Mouse (Mus musculus) adrenal gland, adult 2 months (tissue): ENCODE data around the gene Esrrg. TPM values are rescaled to one million over a fixed set of nuclear protein-coding genes. Genes with fewer than 3 reads are reported as not detected.
A peak's percentile ranks its signal among the peaks of the same experiment; 100 is the strongest.

Source experiments
- DNase-seq: peaks from one replicate; pipeline ENCODE4 v3.0.0; 2021
- polyA plus RNA-seq: library from polyadenylated mRNA; depleted of rRNA; stranded (reverse); fragments of >200 nt; gene quantifications from 2 replicates; pipeline ENCODE4 v1.2.3, GENCODE M21; 2012
- total RNA-seq, 2 experiments: library from RNA; stranded (reverse); gene quantifications; 2 replicates each; pipeline ENCODE4 v1.2.3; 2021

Gene Esrrg
- total and polyA plus RNA-seq, 3 experiments, result 3.1 to 17.7 (median 14.8) TPM

- peak; percentile 90 for DNase-seq
Measured at GRCm38 (mm10) chr1:187997584-187998338, 389.2 kb downstream of the Esrrg start.

- DNase-seq, result no peak
Measured at GRCm38 (mm10) chr1:187999121-187999520, 390.5 kb downstream of the Esrrg start.

DNA sequence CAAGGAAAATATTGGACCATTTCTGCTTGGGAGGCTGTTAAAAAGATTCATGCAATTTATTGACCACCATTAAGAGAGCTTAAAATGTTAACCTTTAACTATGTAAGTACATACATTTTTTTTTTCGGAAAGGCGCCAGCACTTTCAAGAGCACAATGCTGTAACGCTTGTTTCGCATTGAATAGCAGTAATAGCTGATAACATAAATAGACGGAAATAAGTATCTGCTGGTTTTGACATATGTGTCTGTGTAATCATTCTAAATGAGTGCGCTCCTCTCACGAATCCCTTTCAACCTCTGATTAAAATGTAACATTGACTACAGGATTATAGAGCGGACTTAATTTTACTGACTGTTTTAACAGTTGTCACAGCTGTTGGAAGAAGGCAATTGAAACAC lies 391.6 kb downstream of the Esrrg start:
- DNase-seq, result no peak

GRCm38 (mm10) chr1:188006820-188007491 lies 398.4 kb downstream of the Esrrg start:
- DNase-seq, result no peak

DNA sequence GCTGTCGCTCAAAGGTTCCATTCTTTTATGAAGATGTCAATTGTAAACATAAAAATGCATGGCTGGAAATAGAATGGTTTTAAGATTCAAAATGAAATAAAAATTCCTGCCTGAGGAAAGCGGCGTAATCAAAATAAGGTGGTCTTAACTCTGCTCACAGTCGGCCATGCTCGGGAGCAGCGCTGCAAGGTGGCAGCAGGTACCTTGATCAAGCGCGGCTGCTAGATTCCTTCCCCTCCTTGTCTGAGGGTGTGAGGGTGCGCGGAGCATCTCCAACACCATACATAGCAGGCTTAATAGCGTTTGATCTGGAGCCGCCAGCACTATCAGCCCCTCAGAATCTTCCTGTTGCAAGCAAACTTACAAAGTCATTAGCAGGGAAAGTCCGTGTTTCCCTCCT lies 399.9 kb downstream of the Esrrg start:
- no peak for DNase-seq

- no peak for DNase-seq
Measured at GRCm38 (mm10) chr1:188009868-188010267, 401.3 kb downstream of the Esrrg start.

DNA sequence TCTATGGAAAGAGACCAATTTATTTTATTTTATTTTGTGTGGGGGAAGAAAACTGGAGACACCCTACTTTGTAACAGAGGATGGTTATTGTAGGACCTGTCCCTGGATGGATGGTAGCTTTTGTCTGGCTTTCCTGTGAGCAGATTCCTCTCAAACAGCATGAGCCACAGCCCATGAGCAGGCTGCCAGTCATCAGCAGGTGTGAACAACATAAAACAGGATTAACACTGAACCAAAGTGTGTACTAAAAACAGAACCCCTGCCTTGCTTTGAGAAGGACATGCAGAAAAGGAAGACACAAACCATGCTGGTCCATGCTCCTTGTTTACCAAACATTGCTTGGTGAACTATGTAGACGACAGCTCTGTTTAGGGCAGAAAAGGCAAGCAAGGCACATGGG lies 402.3 kb downstream of the Esrrg start:
- no peak for DNase-seq

- no peak for DNase-seq
Measured at GRCm38 (mm10) chr1:188014411-188014810, 405.8 kb downstream of the Esrrg start.

DNA sequence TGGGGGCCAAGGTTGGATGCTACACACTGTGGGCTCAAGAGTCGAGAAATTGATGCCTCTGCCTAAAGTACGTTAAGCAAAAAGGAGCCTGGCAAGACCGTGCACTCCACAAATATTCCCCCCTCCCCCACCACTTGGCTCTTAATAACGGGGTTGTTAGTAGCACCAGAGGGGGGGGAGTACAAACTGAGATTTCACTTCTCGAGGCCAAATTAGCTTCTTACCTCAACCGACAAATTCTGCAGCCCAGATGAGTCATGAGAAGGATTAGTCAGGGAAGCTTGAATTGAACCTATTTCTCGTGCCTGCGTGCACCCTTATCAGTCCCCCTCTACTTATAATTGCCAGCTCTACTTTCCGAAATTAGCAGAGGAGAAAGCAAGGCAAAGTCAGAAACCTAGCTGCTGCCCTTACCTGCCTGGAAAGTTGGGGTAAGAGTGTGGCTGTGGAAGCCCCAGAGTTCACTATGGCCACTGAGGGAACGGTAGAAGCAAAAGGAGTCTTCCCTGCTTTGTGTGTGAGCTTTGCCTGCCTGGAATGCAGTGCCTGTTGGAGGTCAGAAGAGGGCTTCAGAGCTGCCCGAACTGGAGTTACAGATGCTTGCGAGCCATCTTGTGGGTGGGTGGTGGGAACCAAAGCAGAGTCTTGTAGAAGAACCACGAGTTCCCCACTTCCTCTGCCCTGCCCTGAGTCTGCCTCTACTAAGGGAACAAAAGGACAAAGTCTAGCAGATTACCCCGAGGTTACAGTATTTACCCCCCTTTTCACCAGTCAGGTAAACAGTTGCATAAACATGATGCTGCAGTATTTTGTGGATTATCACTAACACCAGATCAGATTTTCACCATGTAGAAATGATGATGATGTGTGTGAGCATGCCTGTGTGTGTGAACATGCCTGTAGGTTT lies 409.6 kb downstream of the Esrrg start:
- DNase-seq, result peak; percentile 25

- DNase-seq, result no peak
Measured at GRCm38 (mm10) chr1:188029205-188029604, 420.6 kb downstream of the Esrrg start.

GRCm38 (mm10) chr1:188030116-188030515 lies 421.5 kb downstream of the Esrrg start:
- DNase-seq, result no peak

DNA sequence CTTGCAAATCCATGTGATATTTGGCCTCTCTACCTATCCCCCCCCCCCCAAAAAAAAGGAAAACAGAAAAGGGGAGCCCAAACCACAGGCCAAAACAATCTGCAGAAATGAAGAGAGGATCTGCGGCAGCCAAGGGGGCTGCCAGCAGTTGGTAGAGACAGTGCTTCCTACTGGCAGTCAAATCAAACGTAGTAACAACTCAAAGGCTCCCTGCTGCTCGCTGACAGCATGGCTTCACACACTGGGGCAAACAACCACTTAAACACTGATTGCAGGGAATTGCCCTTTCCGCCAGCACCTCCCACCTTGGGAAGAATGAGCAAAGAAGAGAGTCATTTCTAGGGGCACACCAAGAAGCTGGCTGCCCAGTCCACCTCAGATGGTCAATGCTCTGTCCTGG lies 422.7 kb downstream of the Esrrg start:
- DNase-seq, result no peak

- DNase-seq, result no peak
Measured at GRCm38 (mm10) chr1:188035957-188036356, 427.4 kb downstream of the Esrrg start.

GRCm38 (mm10) chr1:188046691-188047121 lies 438.1 kb downstream of the Esrrg start:
- DNase-seq, result no peak

- no peak for DNase-seq
Measured at GRCm38 (mm10) chr1:188047148-188047547, 438.6 kb downstream of the Esrrg start.

GRCm38 (mm10) chr1:188055888-188056287 lies 447.3 kb downstream of the Esrrg start:
- DNase-seq, result peak; percentile 44

GRCm38 (mm10) chr1:188057892-188058291 lies 449.3 kb downstream of the Esrrg start:
- no peak for DNase-seq

GRCm38 (mm10) chr1:188059006-188059405 lies 450.4 kb downstream of the Esrrg start:
- no peak for DNase-seq

GRCm38 (mm10) chr1:188060493-188060892 lies 451.9 kb downstream of the Esrrg start:
- no peak for DNase-seq

DNA sequence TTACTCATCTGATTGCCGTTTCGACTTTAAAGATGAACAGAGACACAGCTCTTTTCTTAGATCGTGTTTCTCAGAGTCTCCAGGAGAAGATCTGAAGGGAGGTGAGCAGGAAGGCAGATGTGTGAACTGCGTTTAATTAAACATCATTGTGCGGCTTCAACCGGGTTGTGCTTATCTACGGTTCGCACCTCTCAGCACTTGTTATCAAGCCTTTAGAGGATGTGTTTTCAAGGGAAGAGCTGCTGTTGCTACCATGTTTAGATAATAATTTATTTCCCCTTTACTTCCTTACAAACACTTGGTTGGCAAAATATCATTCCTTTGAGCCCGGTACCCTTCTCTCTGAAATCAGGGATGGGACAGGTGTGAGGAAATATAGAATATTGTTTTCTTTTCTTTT lies 460.2 kb downstream of the Esrrg start:
- no peak for DNase-seq

DNA sequence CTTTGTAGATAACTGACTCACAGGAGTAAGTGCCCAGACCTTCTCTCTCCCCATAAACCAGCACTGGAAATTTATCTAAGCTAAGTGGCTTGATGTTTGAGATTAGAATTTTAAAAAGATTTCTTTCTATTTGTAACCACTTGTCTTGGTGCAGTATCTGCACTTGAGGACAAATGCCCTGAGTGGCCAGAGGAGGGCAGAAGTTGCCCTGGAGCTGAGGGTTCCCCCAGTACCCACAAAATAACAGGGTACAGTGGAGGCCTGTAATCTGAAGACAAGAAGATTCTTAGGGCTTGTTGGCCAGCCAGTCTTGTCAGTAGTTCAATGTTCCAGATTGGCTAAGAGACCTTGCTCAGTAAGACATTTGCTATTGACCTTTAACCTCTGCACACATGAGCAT lies 461.3 kb downstream of the Esrrg start:
- DNase-seq, result no peak

- peak; percentile 85 for DNase-seq
Measured at GRCm38 (mm10) chr1:188077561-188078195, 469.1 kb downstream of the Esrrg start.
